Mouse (Mus musculus) midbrain, postnatal 0 days (tissue): ENCODE data around the gene Sqstm1. TPM values are rescaled to one million over a fixed set of nuclear protein-coding genes. Genes with fewer than 3 reads are reported as not detected.
A peak's percentile ranks its signal among the peaks of the same experiment; 100 is the strongest.

Source experiments
- ATAC-seq: fragments of 200-750 bp; cut with Nextera tagmentation; 2 replicates; pipeline ENCODE4 v1.8.0; 2017; ENCODE audit warnings: moderate number of reproducible peaks, mild to moderate bottlenecking, moderate TSS enrichment, moderate library complexity; ENCODE audit not compliant: low FRiP score
- DNase-seq: peaks from one replicate; pipeline ENCODE4 v3.0.0-alpha.2; 2015; ENCODE audit warnings: low spot score
- H3K27ac ChIP-seq: fragments of 300-500 bp; sonication (generic); 2 replicates; pipeline ENCODE4 v1.5.1; 2014; ENCODE audit warnings: low read depth, mild to moderate bottlenecking, low read length, mixed read lengths
- H3K27me3 ChIP-seq: fragments of 300-500 bp; sonication (generic); 2 replicates; pipeline ENCODE4 v1.6.1; 2014; ENCODE audit warnings: low read length, control low read depth, mixed read lengths; ENCODE audit not compliant: insufficient read depth
- H3K36me3 ChIP-seq: fragments of 300-500 bp; sonication (generic); 2 replicates; pipeline ENCODE4 v1.6.1; 2014; ENCODE audit warnings: low read length, control low read depth, mixed read lengths; ENCODE audit not compliant: insufficient read depth
- H3K4me1 ChIP-seq: fragments of 300-500 bp; sonication (generic); 2 replicates; pipeline ENCODE4 v1.6.1; 2014; ENCODE audit warnings: mild to moderate bottlenecking, control low read depth, antibody characterized with exemption, low read length, mixed read lengths; ENCODE audit not compliant: insufficient read depth
- H3K4me2 ChIP-seq: fragments of 300-500 bp; sonication (generic); 2 replicates; pipeline ENCODE4 v1.6.1; 2014; ENCODE audit warnings: low read depth, mild to moderate bottlenecking, low read length, mixed read lengths; ENCODE audit not compliant: poor library complexity, severe bottlenecking
- H3K4me3 ChIP-seq: fragments of 300-500 bp; sonication (generic); 2 replicates; pipeline ENCODE4 v1.5.1; 2014; ENCODE audit warnings: low read depth, mild to moderate bottlenecking, low read length, moderate library complexity
- H3K9ac ChIP-seq: fragments of 300-500 bp; sonication (generic); replicated peaks from 2 replicates; pipeline ENCODE4 v1.6.1; 2014; ENCODE audit warnings: mild to moderate bottlenecking, low read length, moderate library complexity, mixed read lengths; ENCODE audit not compliant: poor library complexity, severe bottlenecking
- H3K9me3 ChIP-seq: fragments of 300-500 bp; sonication (generic); 2 replicates; pipeline ENCODE4 v1.6.1; 2016; ENCODE audit warnings: low read length, control low read depth
- CTCF ChIP-seq: IDR thresholded peaks from 2 replicates; pipeline ENCODE4 v1.5.1; 2016; ENCODE audit warnings: antibody characterized with exemption, mild to moderate bottlenecking
- WGBS: fragments of 180-500 bp; shearing (Covaris S2); extraction: QIAGEN DNeasy Blood & Tissue Kit; methylation state at CpG from one replicate; pipeline ENCODE4 v1.1.7; 2014; 5-methylcytosine and 5-hydroxymethylcytosine counted together
- polyA plus RNA-seq: library from polyadenylated mRNA; unstranded; fragments of >200 nt; fragmentation: Nextera tagmentation; extraction: Ambion mirVana; gene quantifications from 2 replicates; pipeline ENCODE4 v1.2.1, GENCODE M21; 2015
- total RNA-seq: library from RNA; depleted of rRNA; stranded (reverse); fragments of >200 nt; gene quantifications from 2 replicates; pipeline ENCODE4 v1.2.3, GENCODE M21; 2014

The Sqstm1 gene
- total and polyA plus RNA-seq, 2 experiments from 2014 or later: 335 to 455 TPM

- no peak for TF ChIP-seq CTCF
- DNase-seq (peak; percentile 97), ATAC-seq (peak; percentile 94)
- under 1% methylated on average over 24 of the region's 24 CpGs for WGBS
- Histone ChIP-seq H3K36me3 (peaks cover 30% of the 10 kb centered on the region), H3K27ac (peak overlapping the region; percentile 100), H3K9me3 (no peaks in the 10 kb centered on the region), H3K4me3 (peak overlapping the region; percentile 99), H3K9ac (peak overlapping the region; percentile 100), H3K4me1 (peaks cover 9% of the 10 kb centered on the region; the same call in 1 of the 2 replicates), H3K4me2 (peak overlapping the region; percentile 67), H3K27me3 (no peaks in the 10 kb centered on the region)
Observed at GRCm38 (mm10) chr11:50210101-50210504, 524 bp downstream of the Sqstm1 start.

GRCm38 (mm10) chr11:50208039-50208438 lies 2.6 kb downstream of the Sqstm1 start:
- H3K9me3 ChIP-seq: no peaks in the 10 kb centered on the region
- no peak overlapping the region for H3K9ac ChIP-seq
- H3K4me3 ChIP-seq: no peak overlapping the region
- 95% methylated on average over 5 of the region's 5 CpGs for WGBS
- ATAC-seq (no peak), DNase-seq (no peak)
- no peak overlapping the region for H3K4me2 ChIP-seq
- no peak for TF ChIP-seq CTCF
- peaks cover 9% of the 10 kb centered on the region; the same call in 1 of the 2 replicates for H3K4me1 ChIP-seq
- H3K27ac ChIP-seq: no peak overlapping the region
- peaks cover 48% of the 10 kb centered on the region for H3K36me3 ChIP-seq
- H3K27me3 ChIP-seq: no peaks in the 10 kb centered on the region

GRCm38 (mm10) chr11:50207344-50207743 lies 3.3 kb downstream of the Sqstm1 start:
- no peak for TF ChIP-seq CTCF
- Histone ChIP-seq H3K9ac (no peak overlapping the region), H3K27ac (no peak overlapping the region), H3K4me3 (no peak overlapping the region), H3K4me2 (no peak overlapping the region), H3K27me3 (no peaks in the 10 kb centered on the region), H3K36me3 (peaks cover 55% of the 10 kb centered on the region), H3K4me1 (peaks cover 9% of the 10 kb centered on the region; the same call in 1 of the 2 replicates), H3K9me3 (no peaks in the 10 kb centered on the region)
- 92% methylated on average over 14 of the region's 14 CpGs for WGBS
- ATAC-seq (no peak), DNase-seq (no peak)

GRCm38 (mm10) chr11:50206037-50206436 lies 4.6 kb downstream of the Sqstm1 start:
- H3K27ac ChIP-seq: no peak overlapping the region
- no peaks in the 10 kb centered on the region for H3K9me3 ChIP-seq
- ATAC-seq (no peak), DNase-seq (no peak)
- peaks cover 6% of the 10 kb centered on the region; the same call in 1 of the 2 replicates for H3K4me1 ChIP-seq
- H3K4me3 ChIP-seq: no peak overlapping the region
- H3K9ac ChIP-seq: no peak overlapping the region
- no peak for TF ChIP-seq CTCF
- H3K27me3 ChIP-seq: no peaks in the 10 kb centered on the region
- no peak overlapping the region for H3K4me2 ChIP-seq
- H3K36me3 ChIP-seq: peaks cover 68% of the 10 kb centered on the region
- 97% methylated on average over 2 of the region's 2 CpGs for WGBS

- ATAC-seq: no peak
- Histone ChIP-seq H3K9ac (no peak overlapping the region), H3K36me3 (peaks cover 74% of the 10 kb centered on the region), H3K27me3 (no peaks in the 10 kb centered on the region), H3K27ac (no peak overlapping the region), H3K4me3 (no peak overlapping the region), H3K9me3 (no peaks in the 10 kb centered on the region), H3K4me2 (no peak overlapping the region), H3K4me1 (peaks cover 6% of the 10 kb centered on the region; the same call in 1 of the 2 replicates)
- 90% methylated on average over 3 of the region's 3 CpGs for WGBS
- no peak for DNase-seq
- TF ChIP-seq CTCF: no peak
Observed at GRCm38 (mm10) chr11:50205434-50205833, 5.2 kb downstream of the Sqstm1 start.

- Histone ChIP-seq H3K9me3 (no peaks in the 10 kb centered on the region), H3K27me3 (no peaks in the 10 kb centered on the region), H3K4me2 (no peak overlapping the region), H3K4me1 (no peaks in the 10 kb centered on the region), H3K27ac (no peak overlapping the region), H3K4me3 (no peak overlapping the region), H3K9ac (no peak overlapping the region), H3K36me3 (peaks cover 92% of the 10 kb centered on the region)
- ATAC-seq (no peak), DNase-seq (no peak)
- TF ChIP-seq CTCF: no peak
- WGBS: 93% methylated on average over 9 of the region's 9 CpGs
Observed at GRCm38 (mm10) chr11:50203302-50203827, 7.3 kb downstream of the Sqstm1 start.
